Mouse (Mus musculus) thymus, adult 18-20 months (tissue): ENCODE results near the gene Slc13a2.

ENCODE experiments used
- DNase-seq, 2 experiments: peaks; one replicate each; pipeline ENCODE4 v3.0.0; 2022; ENCODE audit warnings: mixed read lengths in 2 of 2

The Slc13a2 gene

GRCm38 (mm10) chr11:78348474-78348873 lies 73.5 kb downstream of the Slc13a2 start:
- DNase-seq: no peak

DNA sequence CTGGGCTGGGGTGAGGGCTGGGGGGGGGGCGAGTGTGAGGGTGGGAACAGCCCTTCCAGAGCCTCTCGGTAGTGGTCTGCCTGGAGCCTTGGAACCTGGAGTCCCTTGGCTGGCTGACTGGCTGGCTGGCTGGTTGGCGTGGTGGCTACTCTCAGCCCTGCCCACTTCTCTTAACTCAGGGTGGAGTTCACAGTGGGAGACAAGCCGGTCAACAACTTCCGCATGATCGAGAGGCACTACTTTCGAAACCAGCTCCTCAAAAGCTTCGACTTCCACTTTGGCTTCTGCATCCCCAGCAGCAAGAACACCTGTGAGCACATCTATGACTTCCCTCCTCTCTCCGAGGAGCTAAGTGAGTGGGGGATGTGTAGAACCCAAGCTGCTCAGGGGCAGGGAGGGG lies 74.1 kb downstream of the Slc13a2 start:
- DNase-seq: no peak
